Mouse (Mus musculus): ENCODE measurements around the gene Ufm1. TPM values are rescaled to one million over a fixed set of nuclear protein-coding genes. Genes with fewer than 3 reads are reported as not detected.
A peak's percentile ranks its signal among the peaks of the same experiment; 100 is the strongest.

The Ufm1 gene
- polyA plus RNA-seq (2015; fragmentation: Nextera tagmentation; extraction: Ambion mirVana): 85.9 and 95.3 TPM in 2 replicates

- ATAC-seq (ENCODE audit: low FRiP score): peak; percentile 99
- WGBS: under 1% methylated on average over 58 of the region's 58 CpGs
- H3K4me3 ChIP-seq (replicated peaks): peak within 1 kb of the TSS; percentile 96
- H3K4me1 ChIP-seq: peaks cover 11% of the 10 kb centered on the region
- no peaks in the 10 kb centered on the region for H3K9me3 ChIP-seq (replicated peaks)
- peaks cover 27% of the 10 kb centered on the region for H3K36me3 ChIP-seq
- H3K4me2 ChIP-seq: peak within 1 kb of the TSS; percentile 85
- peak within 1 kb of the TSS; percentile 79 for H3K9ac ChIP-seq (replicated peaks)
- no peaks in the 10 kb centered on the region for H3K27me3 ChIP-seq (replicated peaks)
- H3K27ac ChIP-seq (replicated peaks): peak within 1 kb of the TSS; percentile 72
Measured at GRCm38 (mm10) chr3:53863383-53864220, at the start of gene Ufm1. Gene Ufm1, minus strand, starts transcription at chr3:53863830.

GRCm38 (mm10) chr3:53890619-53891540 is 27.2 kb upstream of the Ufm1 start:
- Histone ChIP-seq H3K27me3 (replicated peaks) (no peaks in the 10 kb centered on the region), H3K9ac (replicated peaks) (no peak overlapping the region), H3K4me3 (replicated peaks) (no peak overlapping the region), H3K4me2 (no peak overlapping the region), H3K9me3 (replicated peaks) (no peaks in the 10 kb centered on the region), H3K4me1 (no peaks in the 10 kb centered on the region), H3K27ac (replicated peaks) (no peak overlapping the region), H3K36me3 (no peaks in the 10 kb centered on the region)
- WGBS: 78% methylated on average over 12 of the region's 12 CpGs
- ATAC-seq (ENCODE audit: low FRiP score): no peak

- no peak for ATAC-seq (ENCODE audit: low FRiP score)
- 93% methylated on average over 1 of the region's 1 CpGs for WGBS
- Histone ChIP-seq H3K4me1 (no peaks in the 10 kb centered on the region), H3K4me2 (no peak overlapping the region), H3K9ac (replicated peaks) (no peak overlapping the region), H3K4me3 (replicated peaks) (no peak overlapping the region), H3K9me3 (replicated peaks) (no peaks in the 10 kb centered on the region), H3K27me3 (replicated peaks) (no peaks in the 10 kb centered on the region), H3K36me3 (no peaks in the 10 kb centered on the region), H3K27ac (replicated peaks) (no peak overlapping the region)
Measured at GRCm38 (mm10) chr3:53871596-53871995, 8.0 kb upstream of the Ufm1 start.

GRCm38 (mm10) chr3:53870482-53870881 is 6.9 kb upstream of the Ufm1 start:
- WGBS: 83% methylated on average over 6 of the region's 6 CpGs
- no peaks in the 10 kb centered on the region for H3K27me3 ChIP-seq (replicated peaks)
- no peak overlapping the region for H3K27ac ChIP-seq (replicated peaks)

GRCm38 (mm10) chr3:53869263-53869662 is 5.6 kb upstream of the Ufm1 start:
- no peaks in the 10 kb centered on the region for H3K4me1 ChIP-seq
- H3K36me3 ChIP-seq: no peaks in the 10 kb centered on the region
- no peak overlapping the region for H3K4me2 ChIP-seq
- H3K9me3 ChIP-seq (replicated peaks): no peaks in the 10 kb centered on the region
- WGBS: 7% methylated on average over 1 of the region's 1 CpGs
- no peak overlapping the region for H3K27ac ChIP-seq (replicated peaks)
- H3K9ac ChIP-seq (replicated peaks): no peak overlapping the region
- no peaks in the 10 kb centered on the region for H3K27me3 ChIP-seq (replicated peaks)
- no peak overlapping the region for H3K4me3 ChIP-seq (replicated peaks)
- ATAC-seq (ENCODE audit: low FRiP score): no peak

More at GRCm38 (mm10) chr3:53870482-53870881, 6.9 kb upstream of the Ufm1 start:
- no peaks in the 10 kb centered on the region for H3K36me3 ChIP-seq
- H3K9ac ChIP-seq (replicated peaks): no peak overlapping the region
- H3K4me1 ChIP-seq: no peaks in the 10 kb centered on the region
- H3K9me3 ChIP-seq (replicated peaks): no peaks in the 10 kb centered on the region
- no peak for ATAC-seq (ENCODE audit: low FRiP score)
- H3K4me2 ChIP-seq: no peak overlapping the region
- H3K4me3 ChIP-seq (replicated peaks): no peak overlapping the region

- Histone ChIP-seq H3K4me1 (no peaks in the 10 kb centered on the region), H3K9me3 (replicated peaks) (no peaks in the 10 kb centered on the region), H3K27ac (replicated peaks) (no peak overlapping the region), H3K27me3 (replicated peaks) (no peaks in the 10 kb centered on the region), H3K36me3 (no peaks in the 10 kb centered on the region), H3K9ac (replicated peaks) (no peak overlapping the region), H3K4me2 (no peak overlapping the region), H3K4me3 (replicated peaks) (no peak overlapping the region)
- WGBS: 97% methylated on average over 4 of the region's 4 CpGs
- no peak for ATAC-seq (ENCODE audit: low FRiP score)
Measured at GRCm38 (mm10) chr3:53868212-53868611, 4.6 kb upstream of the Ufm1 start.

GRCm38 (mm10) chr3:53854831-53855230 is 8.8 kb downstream of the Ufm1 start:
- Histone ChIP-seq H3K27me3 (replicated peaks) (no peaks in the 10 kb centered on the region), H3K4me3 (replicated peaks) (no peak overlapping the region), H3K4me1 (no peaks in the 10 kb centered on the region), H3K9ac (replicated peaks) (no peak overlapping the region), H3K9me3 (replicated peaks) (no peaks in the 10 kb centered on the region), H3K36me3 (peaks cover 28% of the 10 kb centered on the region), H3K27ac (replicated peaks) (no peak overlapping the region), H3K4me2 (no peak overlapping the region)
- ATAC-seq (ENCODE audit: low FRiP score): no peak
- 92% methylated on average over 3 of the region's 3 CpGs for WGBS

- Histone ChIP-seq H3K4me1 (no peaks in the 10 kb centered on the region), H3K27ac (replicated peaks) (no peak overlapping the region), H3K4me3 (replicated peaks) (no peak overlapping the region), H3K27me3 (replicated peaks) (no peaks in the 10 kb centered on the region), H3K4me2 (no peak overlapping the region), H3K36me3 (peaks cover 22% of the 10 kb centered on the region), H3K9me3 (replicated peaks) (no peaks in the 10 kb centered on the region), H3K9ac (replicated peaks) (no peak overlapping the region)
- 83% methylated on average over 4 of the region's 4 CpGs for WGBS
- ATAC-seq (ENCODE audit: low FRiP score): no peak
Measured at GRCm38 (mm10) chr3:53854261-53854660, 9.4 kb downstream of the Ufm1 start.

GRCm38 (mm10) chr3:53848262-53848661 is 15.4 kb downstream of the Ufm1 start:
- ATAC-seq (ENCODE audit: low FRiP score): no peak
- Histone ChIP-seq H3K4me2 (no peak overlapping the region), H3K4me3 (replicated peaks) (no peak overlapping the region), H3K9me3 (replicated peaks) (no peaks in the 10 kb centered on the region), H3K36me3 (no peaks in the 10 kb centered on the region), H3K4me1 (no peaks in the 10 kb centered on the region), H3K27me3 (replicated peaks) (no peaks in the 10 kb centered on the region), H3K9ac (replicated peaks) (no peak overlapping the region), H3K27ac (replicated peaks) (no peak overlapping the region)
- WGBS: 83% methylated on average over 11 of the region's 11 CpGs

GRCm38 (mm10) chr3:53847726-53848125 is 15.9 kb downstream of the Ufm1 start:
- Histone ChIP-seq H3K36me3 (no peaks in the 10 kb centered on the region), H3K4me1 (no peaks in the 10 kb centered on the region), H3K9me3 (replicated peaks) (no peaks in the 10 kb centered on the region), H3K4me3 (replicated peaks) (no peak overlapping the region), H3K9ac (replicated peaks) (no peak overlapping the region), H3K27me3 (replicated peaks) (no peaks in the 10 kb centered on the region), H3K4me2 (no peak overlapping the region), H3K27ac (replicated peaks) (no peak overlapping the region)
- ATAC-seq (ENCODE audit: low FRiP score): no peak
- 38% methylated on average over 4 of the region's 4 CpGs for WGBS

- Histone ChIP-seq H3K27me3 (replicated peaks) (no peaks in the 10 kb centered on the region), H3K4me1 (no peaks in the 10 kb centered on the region), H3K36me3 (no peaks in the 10 kb centered on the region), H3K4me3 (replicated peaks) (no peak overlapping the region), H3K9ac (replicated peaks) (no peak overlapping the region), H3K27ac (replicated peaks) (no peak overlapping the region), H3K9me3 (replicated peaks) (no peaks in the 10 kb centered on the region), H3K4me2 (no peak overlapping the region)
- no peak for ATAC-seq (ENCODE audit: low FRiP score)
- whole genome bisulfite sequencing: 79% methylated on average over 7 of the region's 7 CpGs
Measured at GRCm38 (mm10) chr3:53846206-53846928, 17.3 kb downstream of the Ufm1 start.

Measured in neural tube, embryonic 15.5 days (tissue).